Mouse (Mus musculus): ENCODE data around the gene Cd6. TPM values are rescaled to one million over a fixed set of nuclear protein-coding genes. Genes with fewer than 3 reads are reported as not detected.
A peak's percentile ranks its signal among the peaks of the same experiment; 100 is the strongest.

Cd6 gene
- total RNA-seq, 2 experiments from 2014 or later: 2.3 to 2.8 TPM

DNA sequence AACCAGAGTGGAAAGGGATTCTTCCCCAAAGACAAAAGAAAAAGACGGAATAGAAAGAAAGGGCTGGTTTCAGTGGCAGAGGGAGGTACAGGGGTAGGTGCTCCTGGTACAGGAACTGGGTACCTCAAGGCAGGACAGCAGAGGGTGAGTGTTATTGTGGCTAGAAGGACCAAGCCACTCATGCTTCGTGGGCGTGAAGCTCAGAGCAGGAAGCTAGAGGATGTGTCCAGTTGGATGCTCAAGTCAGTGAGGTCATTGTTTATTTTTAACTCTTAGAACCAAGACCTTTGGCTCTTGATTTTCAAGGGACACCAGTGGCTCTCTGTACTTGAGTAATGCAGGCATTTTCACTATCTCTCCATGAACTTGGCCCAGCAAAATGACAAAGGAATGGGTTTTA lies 2.2 kb upstream of the Cd6 start:
- TF ChIP-seq CTCF (IDR thresholded peaks at IDR 0.05): no peak
- no peak for DNase-seq (ENCODE audit: extremely low spot score in 1 of 2, low spot score in 2 of 2)
- H3K27ac ChIP-seq: no peak overlapping the region
- H3K4me3 ChIP-seq: no peak overlapping the region
- intact Hi-C loops (cut with DNase I): no loop called here

DNA sequence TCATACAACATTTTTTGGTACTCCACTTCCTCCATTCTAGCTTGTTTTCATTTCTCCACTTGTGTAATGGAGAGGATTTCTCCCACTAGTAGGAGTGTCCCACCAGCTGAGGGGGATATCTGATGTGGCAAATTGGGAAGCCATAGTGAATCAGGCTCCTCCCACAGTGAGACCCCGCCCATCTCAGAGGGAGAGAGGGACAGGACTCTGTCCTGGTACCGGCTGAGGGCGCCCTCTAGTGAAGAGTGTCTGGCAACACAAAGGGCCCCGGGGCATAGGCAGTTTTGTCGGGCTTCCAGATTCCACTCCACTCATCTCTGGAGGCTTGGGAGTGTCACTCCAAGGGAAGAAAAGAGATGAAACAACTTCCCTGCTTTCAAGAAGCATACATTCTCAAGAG lies 1.6 kb upstream of the Cd6 start:
- intact Hi-C loops (cut with DNase I): loop anchor here (2.0 kb wide), 1 partner anchor 117 kb away; no protein-coding TSS in a partner anchor
- Histone ChIP-seq H3K27ac (no peak overlapping the region), H3K4me3 (no peak overlapping the region)
- peak; percentile 54 for TF ChIP-seq CTCF (IDR thresholded peaks at IDR 0.05)
- peak; percentile 42 to 43 for DNase-seq (ENCODE audit: extremely low spot score in 1 of 2, low spot score in 2 of 2)

- Histone ChIP-seq H3K4me3 (no peak overlapping the region), H3K27ac (no peak overlapping the region)
- DNase-seq (ENCODE audit: extremely low spot score in 1 of 2, low spot score in 2 of 2): no peak
- intact Hi-C loops (cut with DNase I): no loop called here
- no peak for TF ChIP-seq CTCF (IDR thresholded peaks at IDR 0.05)
Measured at GRCm38 (mm10) chr19:10828321-10828720, 1.5 kb downstream of the Cd6 start.

GRCm38 (mm10) chr19:10824061-10824460 lies 5.8 kb downstream of the Cd6 start:
- TF ChIP-seq CTCF (IDR thresholded peaks at IDR 0.05): no peak
- DNase-seq (ENCODE audit: extremely low spot score in 1 of 2, low spot score in 2 of 2): no peak
- intact Hi-C loops (cut with DNase I): no loop called here
- Histone ChIP-seq H3K27ac (no peak overlapping the region), H3K4me3 (no peak overlapping the region)

- intact Hi-C loops (cut with DNase I): no loop called here
- no peak for TF ChIP-seq CTCF (IDR thresholded peaks at IDR 0.05)
- H3K27ac ChIP-seq: no peak overlapping the region
- DNase-seq (ENCODE audit: extremely low spot score in 1 of 2, low spot score in 2 of 2): no peak
- no peak overlapping the region for H3K4me3 ChIP-seq
Measured at GRCm38 (mm10) chr19:10822534-10822933, 7.3 kb downstream of the Cd6 start.

DNA sequence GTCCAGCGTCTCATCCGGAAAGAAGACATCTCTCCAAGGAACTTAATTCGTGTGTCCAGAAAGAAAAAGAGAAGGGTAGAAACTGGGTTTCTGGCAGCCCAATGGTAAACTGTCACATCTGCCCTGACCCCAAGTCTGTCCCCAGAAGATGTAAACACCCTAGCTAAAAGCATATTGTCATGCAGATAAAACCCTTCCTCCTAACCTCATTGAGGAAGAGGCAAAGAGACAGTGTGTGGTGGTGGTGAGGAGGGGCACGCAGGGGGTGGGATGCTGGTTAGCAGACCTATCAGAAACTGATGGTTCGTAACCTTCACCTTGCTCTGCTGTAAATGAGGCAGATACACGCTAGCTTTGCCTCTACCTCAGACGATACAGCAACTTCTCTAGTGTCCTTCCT lies 8.5 kb downstream of the Cd6 start:
- no peak for DNase-seq (ENCODE audit: extremely low spot score in 1 of 2, low spot score in 2 of 2)
- intact Hi-C loops (cut with DNase I): no loop called here
- Histone ChIP-seq H3K4me3 (no peak overlapping the region), H3K27ac (no peak overlapping the region)
- no peak for TF ChIP-seq CTCF (IDR thresholded peaks at IDR 0.05)

DNA sequence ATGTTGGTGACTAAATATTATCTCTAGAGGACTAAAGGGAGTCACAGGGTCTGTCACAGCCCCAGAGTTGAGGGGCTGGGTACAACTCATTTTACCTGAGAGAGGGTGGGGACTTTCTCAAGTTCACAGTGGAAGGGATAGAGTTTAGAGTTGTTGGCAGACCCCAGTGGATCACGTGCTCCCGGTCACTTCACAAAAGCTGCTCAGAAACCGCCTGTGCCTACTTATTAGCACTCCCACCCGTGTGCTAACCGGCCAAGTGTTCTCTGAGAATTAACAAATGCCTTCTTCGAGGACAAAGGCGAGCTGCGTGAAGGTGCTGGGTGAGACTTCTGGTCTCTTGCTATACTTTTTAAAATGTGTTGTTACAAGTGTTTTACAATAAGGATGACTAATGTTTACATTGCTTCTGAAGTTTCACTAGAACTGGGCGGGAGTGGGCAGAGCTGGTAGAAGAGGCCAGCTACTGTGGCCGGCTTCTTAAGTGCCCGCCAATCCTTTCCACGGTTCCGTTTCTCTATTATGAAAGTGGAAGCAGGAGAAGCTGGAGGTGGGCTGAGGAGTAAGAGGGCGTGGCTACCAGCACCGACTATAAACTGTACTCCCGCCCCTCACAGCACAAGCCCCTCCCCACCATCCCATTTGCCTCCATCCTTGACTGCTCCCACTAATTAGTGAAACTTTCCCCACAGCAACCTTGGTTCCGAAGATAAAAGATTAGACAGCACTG lies 11.5 kb downstream of the Cd6 start:
- no peak for TF ChIP-seq CTCF (IDR thresholded peaks at IDR 0.05)
- intact Hi-C loops (cut with DNase I): no loop called here
- no peak for DNase-seq (ENCODE audit: extremely low spot score in 1 of 2, low spot score in 2 of 2)
- Histone ChIP-seq H3K27ac (no peak overlapping the region), H3K4me3 (no peak overlapping the region)

GRCm38 (mm10) chr19:10816462-10816861 lies 13.4 kb downstream of the Cd6 start:
- no peak for TF ChIP-seq CTCF (IDR thresholded peaks at IDR 0.05)
- intact Hi-C loops (cut with DNase I): no loop called here
- no peak for DNase-seq (ENCODE audit: extremely low spot score in 1 of 2, low spot score in 2 of 2)
- Histone ChIP-seq H3K27ac (no peak overlapping the region), H3K4me3 (no peak overlapping the region)

DNA sequence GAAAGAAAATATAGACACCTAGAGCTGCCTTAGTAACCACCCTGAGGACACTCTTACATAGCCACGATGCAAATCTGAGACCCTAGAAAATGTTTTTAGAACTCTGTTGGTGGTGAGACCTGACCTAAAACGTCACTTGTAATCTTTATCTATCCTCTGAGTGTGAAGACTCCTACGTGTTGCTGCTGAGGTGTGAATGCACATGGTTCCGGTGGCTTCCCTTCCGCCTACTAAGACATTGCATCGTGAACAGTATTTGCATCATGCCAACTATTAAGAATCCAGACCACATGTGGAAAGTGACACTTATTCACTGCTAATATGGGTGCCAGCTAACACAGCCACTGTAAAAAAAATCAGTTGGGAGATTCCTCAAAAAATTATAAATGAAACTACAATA lies 14.0 kb downstream of the Cd6 start:
- DNase-seq (ENCODE audit: extremely low spot score in 1 of 2, low spot score in 2 of 2): no peak
- intact Hi-C loops (cut with DNase I): no loop called here
- TF ChIP-seq CTCF (IDR thresholded peaks at IDR 0.05): no peak
- H3K4me3 ChIP-seq: no peak overlapping the region
- no peak overlapping the region for H3K27ac ChIP-seq

- H3K4me3 ChIP-seq: no peak overlapping the region
- intact Hi-C loops (cut with DNase I): no loop called here
Measured at GRCm38 (mm10) chr19:10813905-10814304, 16.0 kb downstream of the Cd6 start.

DNA sequence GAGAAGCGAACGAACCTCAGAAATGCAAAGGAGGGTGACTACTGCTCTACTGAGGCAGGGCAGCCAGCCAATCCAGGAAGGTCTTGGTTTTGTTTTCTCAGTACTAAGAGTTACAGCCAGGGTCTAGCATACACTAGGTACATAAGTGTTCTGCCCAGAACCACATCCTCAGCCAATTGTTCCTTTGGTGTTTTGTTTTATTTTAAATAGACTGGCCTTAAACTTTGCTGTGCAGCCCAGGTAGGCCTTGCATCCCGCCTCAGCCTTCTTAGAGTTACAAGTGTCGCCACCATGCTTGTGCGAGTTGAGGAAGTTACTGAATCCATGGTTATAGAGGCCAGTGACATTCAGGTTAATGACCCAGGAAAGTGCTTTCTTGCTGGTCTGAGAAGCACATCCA lies 16.8 kb downstream of the Cd6 start:
- no peak for DNase-seq (ENCODE audit: extremely low spot score in 1 of 2, low spot score in 2 of 2)
- TF ChIP-seq CTCF (IDR thresholded peaks at IDR 0.05): no peak
- intact Hi-C loops (cut with DNase I): no loop called here
- Histone ChIP-seq H3K4me3 (no peak overlapping the region), H3K27ac (no peak overlapping the region)

More at GRCm38 (mm10) chr19:10813905-10814304, 16.0 kb downstream of the Cd6 start:
- TF ChIP-seq CTCF (IDR thresholded peaks at IDR 0.05): no peak
- no peak for DNase-seq (ENCODE audit: extremely low spot score in 1 of 2, low spot score in 2 of 2)
- no peak overlapping the region for H3K27ac ChIP-seq

DNA sequence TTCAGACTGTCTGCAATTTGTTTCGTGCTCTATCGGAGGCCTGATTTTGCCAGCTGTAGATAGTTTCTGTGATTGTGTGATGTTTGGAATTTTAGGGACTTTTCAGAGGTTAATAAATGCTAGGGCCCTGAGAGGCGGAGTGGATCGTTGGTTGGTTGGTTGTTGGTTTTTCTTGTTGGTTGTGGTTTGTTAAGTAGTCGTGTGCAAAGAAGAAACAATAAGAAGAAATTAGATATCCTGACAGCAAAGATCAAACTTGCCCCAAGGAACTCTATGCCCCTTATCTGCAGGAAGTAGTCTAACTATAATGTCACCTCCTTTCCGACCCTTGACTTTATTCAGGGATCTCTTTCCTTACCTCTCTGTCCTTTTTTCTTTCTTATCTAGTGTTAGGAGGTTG lies 18.4 kb downstream of the Cd6 start:
- Histone ChIP-seq H3K27ac (no peak overlapping the region), H3K4me3 (no peak overlapping the region)
- no peak for TF ChIP-seq CTCF (IDR thresholded peaks at IDR 0.05)
- intact Hi-C loops (cut with DNase I): no loop called here
- DNase-seq (ENCODE audit: extremely low spot score in 1 of 2, low spot score in 2 of 2): no peak

DNA sequence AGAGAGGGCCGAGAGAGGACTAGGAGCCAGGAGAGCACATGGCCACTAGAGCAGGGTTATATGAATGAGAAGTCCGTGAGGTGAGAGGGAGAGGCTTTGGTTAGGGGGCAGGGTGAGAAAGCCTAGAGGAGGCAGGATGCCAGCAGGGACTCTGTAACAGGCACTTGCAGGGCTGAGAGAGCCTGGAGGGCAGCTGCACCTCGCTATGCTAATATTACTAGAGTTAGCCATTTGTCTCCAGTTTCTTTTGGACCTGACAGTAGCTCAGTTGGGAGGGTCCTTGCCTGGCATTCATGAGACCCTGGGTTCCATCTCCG lies 19.7 kb downstream of the Cd6 start:
- intact Hi-C loops (cut with DNase I): no loop called here
- DNase-seq (ENCODE audit: extremely low spot score in 1 of 2, low spot score in 2 of 2): no peak
- Histone ChIP-seq H3K4me3 (no peak overlapping the region), H3K27ac (peak overlapping the region; percentile 82)
- no peak for TF ChIP-seq CTCF (IDR thresholded peaks at IDR 0.05)

Measured in left cerebral cortex, adult 2 months (tissue).